Mouse (Mus musculus): ENCODE results near the gene Spata3. TPM values are rescaled to one million over a fixed set of nuclear protein-coding genes. Genes with fewer than 3 reads are reported as not detected.
"Not testable (repeated sequence)": the region's sequence is repeated elsewhere in the genome, so short reads cannot be mapped to it uniquely, and the experiment has no call there.

Spata3 gene
- not detected in 2 replicates for total RNA-seq (2015; ENCODE audit: low replicate concordance)
- not detected in 2 replicates for total RNA-seq (2017; ENCODE audit: low replicate concordance)

DNA sequence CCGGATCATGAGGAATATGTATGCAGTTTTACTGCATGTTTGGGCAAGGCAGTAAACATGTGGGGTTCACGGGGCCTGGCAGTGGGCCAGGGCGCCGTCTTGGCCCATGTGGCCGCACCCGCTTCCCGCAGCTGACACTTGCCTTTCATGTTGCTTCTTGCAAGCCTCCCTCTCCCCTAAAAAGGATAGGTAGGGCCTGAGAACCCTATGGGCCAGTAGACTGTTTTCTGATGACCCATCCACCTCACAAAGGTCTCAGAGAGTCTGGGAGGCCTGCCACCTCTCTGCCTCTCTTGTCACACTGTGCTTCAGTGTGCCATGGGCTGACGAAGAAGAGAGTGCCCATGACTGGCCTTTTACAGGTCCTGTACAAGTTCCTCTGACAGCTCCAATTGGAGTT is at the start of gene Spata3:
TSS of gene Spata3 (plus strand) at position 301 of the 400 bp plus-strand sequence.
- no peak for ATAC-seq (replicated peaks; ENCODE audit: low FRiP score, poor library complexity, severe bottlenecking)

DNA sequence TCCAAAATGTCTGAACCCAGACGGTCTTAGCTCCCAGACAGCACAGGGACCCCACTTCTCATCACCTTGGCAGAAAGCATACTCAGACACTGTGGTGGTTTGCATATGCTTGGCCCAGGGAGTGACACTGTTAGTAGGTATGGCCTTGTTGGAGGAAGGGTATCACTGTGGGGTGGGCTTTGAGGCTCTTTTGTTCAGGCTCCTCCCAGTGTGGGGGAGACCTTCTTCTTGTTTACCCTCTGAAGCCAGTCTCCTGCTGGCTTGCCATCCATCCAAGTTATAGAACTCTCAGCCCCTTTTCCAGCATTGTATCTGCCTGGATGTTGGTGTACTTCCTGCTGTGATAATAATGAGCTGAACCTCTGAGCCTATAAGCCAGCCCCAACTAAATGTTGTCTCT is 47.5 kb upstream of the Spata3 start:
- no peak for ATAC-seq (replicated peaks; ENCODE audit: low FRiP score, poor library complexity, severe bottlenecking)

DNA sequence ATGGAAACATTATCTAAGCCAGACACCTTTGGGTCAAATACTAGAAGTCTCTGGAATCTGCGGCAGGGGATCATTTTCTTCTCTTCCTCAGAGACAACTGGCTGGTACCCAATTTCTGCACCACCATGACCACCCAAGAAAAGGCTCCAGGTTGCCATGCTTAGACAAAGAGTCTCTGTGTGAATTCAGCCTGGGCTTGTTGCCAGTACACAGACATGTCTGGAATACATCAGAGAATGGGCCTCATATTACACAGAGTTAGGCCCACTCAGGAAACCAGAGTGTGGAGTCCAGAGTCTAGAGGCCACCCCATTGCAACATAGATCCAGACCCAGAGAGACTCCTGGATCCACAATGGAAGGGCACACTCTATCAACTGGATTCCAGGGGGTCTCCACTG is 47.1 kb upstream of the Spata3 start:
- no peak for ATAC-seq (replicated peaks; ENCODE audit: low FRiP score, poor library complexity, severe bottlenecking)

DNA sequence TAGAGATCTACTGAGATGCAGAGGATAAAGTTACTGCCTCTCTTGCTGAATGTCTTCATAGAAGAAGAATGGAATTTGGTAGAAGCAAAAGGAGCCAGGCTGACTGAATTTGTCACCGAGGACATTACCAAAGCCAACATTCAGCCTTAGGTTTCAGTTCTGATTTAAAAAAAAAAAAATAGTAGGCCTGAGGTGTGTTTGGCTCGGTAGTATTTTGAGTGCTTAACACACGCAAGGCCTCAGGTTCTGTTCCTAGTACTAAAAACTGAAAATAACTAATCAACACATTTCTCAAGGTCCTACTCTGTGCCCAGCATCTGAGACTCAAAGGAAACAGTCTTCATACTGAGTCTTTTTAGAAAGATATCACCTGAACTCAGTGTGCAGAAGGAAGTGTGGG is 45.5 kb upstream of the Spata3 start:
- ATAC-seq (replicated peaks; ENCODE audit: low FRiP score, poor library complexity, severe bottlenecking): no peak

DNA sequence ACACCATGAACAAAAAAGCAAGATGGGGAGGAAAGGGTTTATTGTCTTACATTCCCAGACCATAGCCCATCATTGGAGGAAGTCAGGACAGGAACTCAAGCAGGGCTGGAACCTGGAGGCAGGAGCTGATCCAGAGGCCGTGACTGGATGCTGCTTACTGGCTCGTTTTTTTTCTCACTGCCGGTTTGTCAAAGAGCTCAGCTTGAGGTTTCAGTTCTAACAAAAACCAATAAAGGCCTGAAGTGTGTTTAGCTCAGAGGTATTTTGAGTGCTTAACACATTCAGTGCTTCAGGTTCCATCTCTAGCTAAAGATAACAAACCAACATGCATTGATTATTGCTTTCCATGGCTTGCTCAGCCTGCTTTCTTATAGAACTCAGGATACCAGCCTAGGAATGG is 44.3 kb upstream of the Spata3 start:
- no peak for ATAC-seq (replicated peaks; ENCODE audit: low FRiP score, poor library complexity, severe bottlenecking)

DNA sequence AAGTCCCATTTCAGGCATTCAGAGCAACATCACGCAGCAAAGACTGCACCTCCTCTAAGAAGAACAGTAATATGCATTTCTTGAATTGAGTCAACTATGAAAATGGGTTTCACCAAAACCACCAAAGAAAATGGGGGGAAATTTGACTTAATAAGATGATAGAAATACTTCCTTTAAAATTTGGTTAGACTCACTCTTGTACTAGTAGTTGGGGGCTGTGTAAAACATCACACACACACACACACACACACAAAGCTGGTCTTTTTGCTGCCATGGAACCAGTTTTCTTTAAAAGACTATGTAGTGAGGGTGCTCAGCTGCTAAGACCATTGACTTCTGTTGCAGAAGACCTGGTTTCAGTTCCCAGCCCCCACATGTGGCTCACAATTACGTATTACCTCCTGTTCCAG is 43.1 kb upstream of the Spata3 start:
- ATAC-seq (replicated peaks; ENCODE audit: low FRiP score, poor library complexity, severe bottlenecking): no peak

DNA sequence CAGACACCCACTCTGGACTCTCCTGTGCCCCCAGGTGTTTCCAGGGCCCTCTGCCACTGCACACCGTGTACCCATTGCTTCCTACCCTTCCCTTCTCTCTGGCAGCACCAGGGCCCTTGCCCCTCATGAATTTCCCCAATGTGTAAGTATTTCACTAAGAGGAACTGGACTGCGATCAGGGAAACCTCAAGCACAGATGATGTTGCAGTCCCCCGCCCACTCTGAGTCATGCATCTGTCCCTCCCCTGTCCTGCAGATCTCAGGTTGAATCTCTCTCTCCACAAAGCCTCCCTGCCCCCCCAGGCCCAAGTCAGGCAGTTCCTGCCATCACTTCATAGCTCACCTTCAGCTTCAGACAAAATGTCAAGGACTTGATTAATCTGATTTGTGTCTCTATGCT is 38.9 kb upstream of the Spata3 start:
- ATAC-seq (replicated peaks; ENCODE audit: low FRiP score, poor library complexity, severe bottlenecking): no peak

DNA sequence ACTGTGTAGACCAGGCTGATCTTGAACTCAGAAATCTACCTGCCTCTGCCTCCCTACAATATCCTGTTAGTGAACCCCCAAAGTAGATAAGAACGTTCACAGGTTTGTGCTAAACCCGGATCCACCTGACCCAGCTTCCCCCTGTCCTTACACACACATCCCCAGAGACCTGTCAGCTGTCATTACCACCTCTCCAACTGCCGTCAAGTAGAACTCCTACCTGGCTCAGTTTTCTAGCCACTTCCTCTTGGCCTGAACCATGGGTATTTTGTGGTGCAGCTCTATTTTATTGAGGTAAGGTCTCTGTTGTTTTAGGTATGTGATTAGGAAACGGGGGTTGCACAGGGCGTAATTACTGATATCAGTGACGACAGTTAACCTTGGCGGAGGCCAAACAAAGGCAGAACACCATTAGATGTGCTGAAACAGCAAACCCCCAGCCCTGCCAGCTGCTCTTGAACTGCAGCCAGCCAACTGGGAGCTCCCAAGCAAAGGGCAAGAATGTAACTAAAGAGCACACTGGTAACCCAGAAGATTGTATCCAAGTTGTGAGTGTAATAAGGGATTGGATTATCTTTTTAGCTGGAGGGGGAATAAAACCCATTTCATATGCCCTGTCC is 34.8 kb upstream of the Spata3 start:
- ATAC-seq (replicated peaks; ENCODE audit: low FRiP score, poor library complexity, severe bottlenecking): no peak

DNA sequence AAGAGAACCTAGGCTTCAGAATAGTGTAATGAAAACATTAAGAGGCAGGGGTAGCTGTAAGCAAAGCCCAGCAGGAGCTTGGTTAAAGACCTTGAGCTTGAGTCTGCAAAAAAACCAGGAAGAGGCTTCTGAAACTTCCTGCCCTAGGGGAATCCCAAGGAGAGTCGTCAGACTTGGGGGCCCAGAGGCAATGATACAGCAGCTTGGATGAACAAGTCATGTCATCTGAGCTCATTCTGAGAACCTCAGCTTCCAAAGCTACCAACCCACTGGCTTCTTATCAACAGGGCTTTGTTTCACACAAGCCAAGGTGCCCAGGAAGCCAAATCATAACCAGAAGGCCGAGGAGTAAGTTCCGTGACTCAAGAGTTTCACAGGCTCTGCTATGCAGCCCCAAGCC is 30.8 kb upstream of the Spata3 start:
- no peak for ATAC-seq (replicated peaks; ENCODE audit: low FRiP score, poor library complexity, severe bottlenecking)

DNA sequence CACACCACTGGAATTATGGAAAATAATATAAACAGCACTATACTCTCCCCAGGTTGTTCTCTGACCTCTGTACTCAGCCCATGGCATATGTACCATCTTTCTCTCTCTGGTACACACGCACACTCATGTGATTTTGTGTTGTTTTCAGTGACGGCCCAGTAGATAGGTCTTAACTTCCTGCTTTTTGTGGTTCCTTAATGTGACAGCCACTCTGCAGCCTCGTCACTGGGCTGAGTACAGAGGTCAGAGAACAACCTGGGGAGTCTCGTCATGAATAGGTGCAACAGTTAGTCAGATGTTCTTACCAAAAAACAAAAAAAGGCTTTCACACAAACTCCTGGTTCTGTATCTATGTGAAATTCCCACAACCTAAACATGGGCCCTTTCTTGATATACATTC is 28.3 kb upstream of the Spata3 start:
- no peak for ATAC-seq (replicated peaks; ENCODE audit: low FRiP score, poor library complexity, severe bottlenecking)

DNA sequence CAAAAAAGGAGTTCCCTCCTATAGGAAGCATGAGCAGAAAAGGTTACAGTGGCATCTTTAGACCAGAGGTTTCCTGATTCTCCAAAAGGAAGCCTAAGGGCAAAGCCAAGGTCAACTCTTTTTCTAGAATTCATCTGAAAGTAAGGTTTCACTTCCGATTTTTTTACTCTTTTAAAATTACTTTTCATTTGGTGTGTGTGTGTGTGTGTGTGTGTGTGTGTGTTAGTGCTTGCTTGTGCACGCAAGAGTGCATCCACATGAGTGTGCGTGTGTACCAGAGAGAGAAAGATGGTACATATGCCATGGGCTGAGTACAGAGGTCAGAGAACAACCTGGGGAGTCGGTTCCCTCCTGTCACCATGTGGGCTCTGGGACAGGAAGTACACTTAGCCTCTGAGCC is 27.7 kb upstream of the Spata3 start:
- not testable (repeated sequence) for ATAC-seq (replicated peaks; ENCODE audit: low FRiP score, poor library complexity, severe bottlenecking)

DNA sequence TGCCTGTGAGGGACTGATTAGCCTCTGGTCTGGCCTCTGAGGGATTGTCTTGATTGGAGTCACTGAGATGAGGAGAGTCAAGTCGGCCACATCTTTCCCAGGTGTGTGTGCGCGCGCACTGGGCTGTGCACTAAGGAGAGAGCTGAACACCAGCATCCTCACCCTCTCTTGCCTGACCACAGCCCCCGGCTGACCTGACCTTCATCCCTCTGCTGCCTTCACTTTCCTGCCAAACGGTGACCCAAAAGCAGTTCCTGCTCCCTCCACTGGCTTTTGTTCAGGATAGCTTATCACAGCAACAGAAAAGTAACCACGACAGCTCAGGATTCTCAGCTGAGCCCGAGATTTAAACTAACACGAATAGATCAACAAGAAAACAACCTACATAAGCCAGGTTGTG is 24.4 kb upstream of the Spata3 start:
- ATAC-seq (replicated peaks; ENCODE audit: low FRiP score, poor library complexity, severe bottlenecking): no peak

DNA sequence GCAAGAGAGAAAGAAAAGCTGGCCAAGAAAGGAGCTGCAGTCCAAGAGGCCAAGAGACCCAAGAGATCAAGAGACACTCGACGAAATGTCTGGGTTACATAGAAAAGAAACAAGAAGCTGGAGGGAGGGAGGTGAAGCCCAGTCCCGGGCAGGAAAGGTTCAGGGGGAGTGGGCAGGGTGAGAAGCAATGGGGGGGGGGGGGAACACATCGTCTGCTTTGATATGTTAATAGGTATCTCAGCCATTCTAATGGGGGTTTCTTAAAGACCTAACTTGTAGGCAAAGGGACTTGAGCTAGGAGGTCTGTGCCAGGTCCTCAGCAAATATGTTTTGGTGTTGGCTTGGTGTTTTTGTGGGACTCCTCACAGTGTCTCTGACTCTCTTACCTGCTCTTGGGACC is 23.1 kb upstream of the Spata3 start:
- ATAC-seq (replicated peaks; ENCODE audit: low FRiP score, poor library complexity, severe bottlenecking): no peak

DNA sequence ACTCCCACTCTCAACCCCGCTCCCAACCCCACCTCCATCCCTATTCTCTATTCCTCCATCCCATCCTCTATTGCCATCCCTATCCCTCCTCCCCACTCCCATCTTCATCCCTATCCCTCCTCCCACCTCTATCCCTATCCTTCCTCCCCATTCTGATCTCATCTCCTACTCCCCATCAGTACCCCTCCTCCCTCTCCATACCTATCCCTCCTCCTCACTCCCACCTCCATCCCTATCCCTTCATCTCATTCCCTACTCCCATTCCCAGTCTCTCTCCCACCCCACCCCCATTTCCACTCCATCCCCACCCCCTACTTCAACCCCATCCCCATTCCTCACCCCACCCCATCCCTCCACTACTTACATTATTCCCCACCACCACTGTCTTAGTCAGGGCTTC is 19.4 kb upstream of the Spata3 start:
- no peak for ATAC-seq (replicated peaks; ENCODE audit: low FRiP score, poor library complexity, severe bottlenecking)

DNA sequence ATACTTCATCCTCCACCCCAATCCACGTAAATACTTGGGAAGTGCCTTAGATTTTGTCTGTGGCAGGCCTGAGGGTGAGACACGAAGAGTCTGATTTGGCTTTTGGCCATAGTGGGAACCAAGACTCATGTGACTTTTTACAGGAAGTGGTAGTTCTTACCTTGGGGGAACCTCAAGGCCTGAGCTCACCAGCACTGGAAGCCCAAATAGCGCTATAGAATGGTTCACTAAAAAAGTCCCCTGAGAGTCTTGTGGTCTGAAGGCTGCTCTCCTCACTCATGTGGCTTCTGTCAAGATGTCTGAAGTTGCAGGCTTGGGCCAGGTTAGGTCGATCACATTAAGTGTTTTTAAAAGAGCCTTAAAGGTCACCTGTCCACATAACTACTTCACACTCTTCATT is 18.6 kb upstream of the Spata3 start:
- ATAC-seq (replicated peaks; ENCODE audit: low FRiP score, poor library complexity, severe bottlenecking): no peak

DNA sequence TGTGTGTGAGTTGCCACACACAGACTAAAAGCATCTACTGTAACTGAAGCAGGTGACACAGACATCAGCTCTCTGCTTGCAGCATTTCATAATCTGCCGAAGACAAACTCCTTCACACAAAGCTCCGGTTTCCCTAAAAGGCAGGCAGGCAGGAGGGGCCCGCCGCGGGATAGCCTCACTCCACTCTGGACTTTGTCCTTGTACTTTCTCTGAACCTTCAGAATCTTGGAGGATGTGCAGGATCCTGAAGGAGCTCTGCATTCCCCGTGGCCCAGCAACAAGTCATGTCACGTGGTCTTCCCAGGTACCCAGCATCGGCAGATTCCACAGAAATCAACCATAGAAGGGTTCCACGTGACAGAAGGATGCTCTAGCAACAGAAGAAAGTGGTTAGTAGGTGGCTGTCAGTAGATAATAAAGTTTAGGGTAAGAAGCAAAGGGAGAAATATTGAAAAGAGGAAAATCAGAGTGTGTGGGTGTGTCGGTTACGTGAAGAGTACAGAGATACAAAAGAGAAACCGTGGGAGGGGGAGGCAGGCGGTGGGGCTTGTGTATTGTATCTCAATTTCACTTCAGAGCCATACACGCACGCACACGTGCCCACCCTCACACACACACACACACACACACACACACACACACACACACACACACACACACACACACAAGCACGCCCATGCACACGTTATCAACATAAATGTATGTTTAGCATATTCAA is 16.6 kb upstream of the Spata3 start:
- no peak for ATAC-seq (replicated peaks; ENCODE audit: low FRiP score, poor library complexity, severe bottlenecking)

DNA sequence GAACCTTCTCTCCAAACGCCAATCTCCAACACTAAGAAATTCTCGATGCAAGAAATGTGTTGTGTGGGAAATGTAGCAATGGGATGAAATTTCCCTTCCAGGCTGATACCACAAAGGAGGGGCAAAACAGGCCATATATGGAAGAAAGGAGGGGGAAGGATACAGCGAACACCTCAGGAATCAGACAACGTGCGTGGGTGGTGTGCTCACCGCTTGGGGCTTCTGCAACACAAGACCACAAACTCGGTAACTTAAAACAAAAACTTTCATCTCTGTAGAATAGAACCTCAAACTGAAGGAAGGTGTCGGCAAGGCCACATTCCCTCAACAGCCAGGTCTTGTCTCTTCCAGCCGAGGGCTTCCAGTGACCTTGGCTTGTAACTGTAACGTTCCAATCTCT is 11.1 kb upstream of the Spata3 start:
- ATAC-seq (replicated peaks; ENCODE audit: low FRiP score, poor library complexity, severe bottlenecking): no peak

DNA sequence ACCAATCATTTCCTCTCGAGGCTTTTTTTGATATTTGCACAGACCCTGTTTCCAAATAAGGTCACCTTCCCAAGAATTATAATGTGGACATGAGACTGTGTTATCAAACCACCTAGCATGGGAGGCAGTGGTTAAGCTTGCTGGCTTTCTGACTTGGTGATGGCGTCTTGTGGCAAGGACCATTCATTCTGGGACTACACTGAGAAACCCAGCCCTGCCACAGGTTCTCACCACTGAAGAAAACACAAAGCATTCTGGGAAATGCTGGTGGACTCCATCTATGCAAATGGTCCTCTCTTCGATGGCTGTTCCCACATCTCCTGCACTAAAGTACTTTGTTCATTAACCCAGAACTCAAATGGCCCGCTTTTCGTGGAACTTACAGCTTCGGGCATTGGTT is 10.6 kb upstream of the Spata3 start:
- ATAC-seq (replicated peaks; ENCODE audit: low FRiP score, poor library complexity, severe bottlenecking): no peak

DNA sequence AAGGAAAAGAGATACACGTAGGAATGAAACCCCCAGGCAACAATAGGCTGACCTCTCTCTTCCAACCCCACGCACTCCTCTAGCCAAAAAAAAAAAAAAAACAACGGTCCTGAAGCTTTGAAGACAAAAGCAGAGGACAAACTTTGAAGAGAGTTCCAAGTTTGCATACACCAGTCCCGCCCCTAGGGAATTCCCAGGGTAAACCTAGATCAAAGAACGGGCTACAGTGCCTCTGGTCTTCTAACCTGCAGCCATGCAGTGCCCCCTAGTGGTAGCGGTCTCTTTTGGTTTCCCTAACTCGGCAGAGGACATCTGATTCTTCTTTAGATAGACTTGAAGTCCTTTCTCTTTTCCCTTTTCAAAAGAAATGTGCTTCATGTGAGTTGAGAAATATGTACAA is 8.8 kb upstream of the Spata3 start:
- no peak for ATAC-seq (replicated peaks; ENCODE audit: low FRiP score, poor library complexity, severe bottlenecking)

DNA sequence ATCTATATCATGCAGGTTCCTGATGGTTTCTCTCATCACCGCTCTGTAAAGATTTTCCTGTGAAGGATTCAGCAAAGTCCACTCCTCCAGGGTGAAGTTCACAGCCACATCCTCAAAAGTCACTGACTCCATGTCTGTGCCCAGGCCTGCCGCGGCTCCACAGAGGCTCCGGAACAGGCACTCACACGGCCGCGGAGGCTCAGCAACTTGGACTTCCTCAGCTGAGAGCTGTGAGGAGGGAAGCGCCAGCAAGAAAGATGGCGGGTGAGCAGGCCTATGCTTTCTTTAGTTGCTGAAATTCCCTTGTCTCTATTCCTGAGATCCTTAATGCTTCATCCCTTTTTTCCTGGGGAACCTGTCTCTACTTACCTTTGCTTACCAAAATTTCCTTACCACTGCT is 858 bp upstream of the Spata3 start:
- ATAC-seq (replicated peaks; ENCODE audit: low FRiP score, poor library complexity, severe bottlenecking): peak; percentile 79

DNA sequence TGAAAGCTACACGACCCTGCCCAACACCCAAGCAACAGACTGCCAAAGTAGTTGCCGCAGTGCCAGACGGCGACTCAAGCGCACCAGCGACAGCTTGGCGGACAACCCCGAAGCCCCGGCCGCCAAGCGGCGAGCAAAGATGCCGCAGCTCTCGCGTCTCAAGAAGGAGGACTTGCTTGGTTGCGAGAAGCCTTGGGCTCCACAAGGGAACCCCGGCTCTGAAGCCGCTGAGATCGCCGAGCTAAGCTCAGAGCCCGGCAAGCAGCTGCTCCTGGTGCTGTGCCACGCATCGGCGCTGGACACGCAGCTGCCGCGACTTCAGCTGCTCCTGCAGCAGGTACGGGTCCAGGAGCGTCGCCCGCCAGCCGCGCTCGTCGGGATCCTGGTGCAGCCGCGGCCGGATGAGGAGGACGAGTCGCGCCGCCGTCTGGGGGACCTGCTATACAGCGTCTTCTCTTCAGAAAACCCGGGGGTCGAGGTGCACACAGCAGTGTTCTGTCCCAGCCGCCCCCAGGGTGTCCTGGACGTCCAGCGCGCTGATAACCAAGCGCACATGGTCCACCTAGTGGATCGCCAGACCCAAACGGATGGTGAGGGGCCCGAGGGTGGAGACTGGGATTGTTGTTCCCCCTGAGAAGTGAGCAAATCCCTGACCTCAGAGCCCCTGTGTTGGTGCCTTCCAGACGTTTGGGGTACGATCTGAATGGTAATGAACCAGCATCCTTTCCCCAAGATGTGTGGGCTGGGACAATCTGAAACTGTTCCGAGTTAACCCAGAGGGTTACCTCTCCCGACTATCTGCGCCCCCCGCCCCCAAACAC is 1.8 kb downstream of the Spata3 start:
- no peak for ATAC-seq (replicated peaks; ENCODE audit: low FRiP score, poor library complexity, severe bottlenecking)
